ENCODE assay signal across 7 mouse cellular contexts in genomic region chr14:63050769-63051168, GRCm38 (mm10). TPM values are rescaled to one million over a fixed set of nuclear protein-coding genes. Genes with fewer than 3 reads are reported as not detected.
DNase-seq lines count a peak whose midpoint lies in the region; TF ChIP-seq lines count a peak whose summit lies in the region.

No protein-coding gene starts in this region.

- H3K9me3 ChIP-seq in E14TG2a.4 (ENCODE audit: low read length), result no peaks in the 10 kb centered on the region

- H3K79me2 ChIP-seq in C2C12 (ENCODE audit: control insufficient read depth, insufficient read depth), result no peaks in the 10 kb centered on the region

- H3K4me3 ChIP-seq in C2C12 (ENCODE audit: insufficient read depth, poor library complexity, severe bottlenecking), result no peak overlapping the region
- H3K4me3 ChIP-seq in E14TG2a.4 (replicated peaks; ENCODE audit: low read length), result no peak overlapping the region

- TF ChIP-seq CTCF in C2C12 (IDR thresholded peaks at IDR 0.05; ENCODE audit: control insufficient read depth, insufficient read depth, insufficient read length), result peak; percentile 54
- peak; percentile 83 for TF ChIP-seq CTCF in E14TG2a.4 (conservative IDR thresholded peaks at IDR 0.05; ENCODE audit: low read length)

- H3K27me3 ChIP-seq in C2C12 (ENCODE audit: control insufficient read depth, insufficient read depth, insufficient read length), result no peaks in the 10 kb centered on the region
- no peaks in the 10 kb centered on the region for H3K27me3 ChIP-seq in E14TG2a.4 (ENCODE audit: insufficient read depth, low read length)

- DNase-seq in c-Kit-negative CD71-positive TER-119-positive erythroid progenitor cells, embryonic 14.5 days (ENCODE audit: low read depth, low spot score), result peak; percentile 59
- peak; percentile 59 for DNase-seq in forelimb bud, embryonic 11.5 days (ENCODE audit: low read depth, low spot score)
- peak; percentile 71 for DNase-seq in kidney, postnatal 10 days
- peak; percentile 79 for DNase-seq in lung, postnatal 10 days
- DNase-seq in spleen, adult 18-20 months, result peak; percentile 17 to 67

- H3ac ChIP-seq in C2C12 (ENCODE audit: control insufficient read depth, insufficient read length, low read depth), result no peak overlapping the region

- H3K4me1 ChIP-seq in E14TG2a.4 (replicated peaks; ENCODE audit: low read depth, low read length), result peaks cover 24% of the 10 kb centered on the region

- no peaks in the 10 kb centered on the region for H3K79me3 ChIP-seq in C2C12 (ENCODE audit: low read depth)

- no peaks in the 10 kb centered on the region for H3K36me3 ChIP-seq in C2C12 (ENCODE audit: control insufficient read depth, insufficient read depth)
- H3K36me3 ChIP-seq in E14TG2a.4 (ENCODE audit: insufficient read depth, low read length), result no peaks in the 10 kb centered on the region

TF ChIP-seq in C2C12, 6 proteins besides CTCF, POLR2A, EP300 and RAD21:
- TF ChIP-seq FOSL1 (IDR thresholded peaks at IDR 0.05; ENCODE audit: insufficient read depth, low read length, poor library complexity, severe bottlenecking), result no peak
- no peak for TF ChIP-seq CEBPB (IDR thresholded peaks at IDR 0.05; ENCODE audit: low read depth)

RNA-seq across cellular contexts. Expression of gene Defb30, which starts 1.0 kb away (rescaled TPM):
- not detected for polyA plus RNA-seq in C2C12 (2012; fragmentation: generic; extraction: Trizol)

RNA-seq across cellular contexts. Expression of gene Defb42, which starts 4.0 kb away (rescaled TPM):
- 2.8 TPM for polyA plus RNA-seq in C2C12 (2012; fragmentation: generic; extraction: Trizol)

RNA-seq across cellular contexts. Expression of gene Defb43, which starts 39.2 kb away (rescaled TPM):
- polyA plus RNA-seq in C2C12 (2012; fragmentation: generic; extraction: Trizol), result not detected

RNA-seq across cellular contexts. Expression of gene Defb47, which starts 52.9 kb away (rescaled TPM):
- polyA plus RNA-seq in C2C12 (2012; fragmentation: generic; extraction: Trizol), result 1.1 TPM
